Mouse (Mus musculus): ENCODE measurements around the gene Rnf19b. TPM values are rescaled to one million over a fixed set of nuclear protein-coding genes. Genes with fewer than 3 reads are reported as not detected.

Gene Rnf19b
- polyA plus RNA-seq (2015; fragmentation: Nextera tagmentation; extraction: Ambion mirVana), result 4.9 and 6.4 TPM in 2 replicates

DNA sequence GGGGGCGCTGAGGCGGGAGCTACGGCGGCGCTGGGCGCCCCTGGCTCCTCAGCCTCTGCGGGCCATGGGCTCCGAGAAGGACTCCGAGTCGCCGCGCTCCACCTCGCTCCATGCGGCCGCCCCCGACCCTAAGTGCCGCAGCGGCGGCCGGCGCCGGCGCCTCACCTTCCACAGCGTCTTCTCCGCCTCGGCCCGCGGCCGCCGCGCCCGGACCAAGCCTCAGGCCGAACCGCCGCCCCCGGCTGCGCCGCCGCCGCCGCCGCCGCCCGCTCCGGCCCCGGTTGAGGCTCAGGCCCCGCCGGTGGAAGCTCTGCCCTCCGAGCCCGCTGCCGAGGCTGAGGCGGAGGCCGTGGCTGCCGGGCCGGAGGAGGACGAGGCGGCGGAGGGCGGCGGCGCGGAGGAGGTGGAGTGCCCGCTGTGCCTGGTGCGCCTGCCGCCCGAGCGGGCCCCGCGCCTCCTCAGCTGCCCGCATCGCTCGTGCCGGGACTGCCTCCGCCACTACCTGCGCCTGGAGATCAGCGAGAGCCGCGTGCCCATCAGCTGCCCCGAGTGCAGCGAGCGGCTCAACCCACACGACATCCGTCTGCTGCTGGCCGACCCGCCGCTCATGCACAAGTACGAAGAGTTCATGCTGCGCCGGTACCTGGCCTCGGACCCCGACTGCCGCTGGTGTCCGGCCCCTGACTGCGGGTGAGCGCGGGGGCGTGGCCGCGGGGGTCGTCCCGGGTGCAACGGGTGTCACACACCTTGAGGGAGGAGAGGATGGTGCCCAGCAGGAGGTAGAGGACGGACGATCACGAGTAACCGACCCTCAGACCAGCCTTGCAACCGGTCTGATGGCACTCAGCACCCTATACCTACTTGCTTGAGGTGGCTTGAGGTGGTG lies at the start of gene Rnf19b:
Rnf19b (plus strand) TSS at position 65 of the 886 bp plus-strand sequence.
- no peaks in the 10 kb centered on the region for H3K36me3 ChIP-seq (ENCODE audit: control insufficient read depth, insufficient read depth)
- no peaks in the 10 kb centered on the region for H3K27me3 ChIP-seq (ENCODE audit: control insufficient read depth, insufficient read depth, low read length)
- peak; percentile 52 for ATAC-seq (replicated peaks; ENCODE audit: extremely low read depth, insufficient read depth, low FRiP score)
- H3K9me3 ChIP-seq (replicated peaks; ENCODE audit: control insufficient read depth, low read length), result no peaks in the 10 kb centered on the region
- peak within 1 kb of the TSS; percentile 87 for H3K27ac ChIP-seq (ENCODE audit: low read length)
- peaks cover 17% of the 10 kb centered on the region for H3K4me1 ChIP-seq (ENCODE audit: control insufficient read depth, insufficient read depth, low read length)
- under 1% methylated on average over 84 of the region's 107 CpGs for WGBS
- H3K9ac ChIP-seq (ENCODE audit: low read length), result peak within 1 kb of the TSS; percentile 95
- H3K4me3 ChIP-seq (ENCODE audit: low read length), result peak within 1 kb of the TSS; percentile 78
- H3K4me2 ChIP-seq (ENCODE audit: low read depth, low read length), result peak within 1 kb of the TSS; percentile 97

DNA sequence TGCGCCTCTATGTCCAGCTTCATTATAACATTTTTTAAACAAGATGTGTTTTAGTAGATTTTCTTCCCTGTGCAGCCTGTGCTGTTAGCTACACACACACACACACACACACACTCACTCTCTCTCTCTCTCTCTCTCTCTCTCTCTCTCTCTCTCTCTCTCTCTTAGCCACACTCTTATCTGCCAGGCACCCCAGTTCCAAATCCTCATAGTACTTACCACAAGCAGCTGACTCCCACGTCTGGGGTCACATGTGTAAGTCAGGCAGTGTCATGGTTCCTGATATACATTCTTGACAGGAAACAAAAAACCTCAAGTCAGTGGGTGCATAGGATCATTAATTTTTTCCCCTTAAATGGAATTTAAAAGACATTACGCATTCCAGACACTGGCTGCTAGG lies 49.4 kb upstream of the Rnf19b start:
- Histone ChIP-seq H3K27me3 (ENCODE audit: control insufficient read depth, insufficient read depth, low read length) (no peaks in the 10 kb centered on the region), H3K4me1 (ENCODE audit: control insufficient read depth, insufficient read depth, low read length) (peaks cover 30% of the 10 kb centered on the region), H3K27ac (ENCODE audit: low read length) (no peak overlapping the region), H3K4me2 (ENCODE audit: low read depth, low read length) (no peak overlapping the region), H3K4me3 (ENCODE audit: low read length) (no peak overlapping the region), H3K36me3 (ENCODE audit: control insufficient read depth, insufficient read depth) (peaks cover 48% of the 10 kb centered on the region), H3K9me3 (replicated peaks; ENCODE audit: control insufficient read depth, low read length) (no peaks in the 10 kb centered on the region), H3K9ac (ENCODE audit: low read length) (no peak overlapping the region)
- WGBS, result 72% methylated on average over 3 of the region's 3 CpGs
- ATAC-seq (replicated peaks; ENCODE audit: extremely low read depth, insufficient read depth, low FRiP score), result no peak

DNA sequence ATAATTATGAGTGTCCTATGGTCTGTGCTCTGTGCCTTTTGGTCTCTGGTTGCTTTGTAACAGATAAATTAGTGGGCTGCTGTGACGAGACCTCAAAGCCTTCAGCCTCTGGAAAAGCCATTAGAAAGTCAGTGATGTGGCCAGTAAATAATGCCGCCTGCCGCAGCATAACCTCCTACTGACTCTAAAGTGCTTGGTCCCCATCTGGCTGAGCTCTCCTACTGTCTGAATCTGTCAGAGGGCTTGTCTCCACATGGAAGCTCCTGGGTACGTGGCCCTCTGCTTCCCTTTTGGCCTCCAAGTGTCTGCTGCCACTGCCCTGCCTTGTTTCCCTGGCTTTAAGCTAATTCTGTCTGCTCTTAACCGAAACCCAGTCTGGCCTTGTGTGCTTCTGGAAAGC lies 48.5 kb upstream of the Rnf19b start:
- H3K27me3 ChIP-seq (ENCODE audit: control insufficient read depth, insufficient read depth, low read length), result no peaks in the 10 kb centered on the region
- ATAC-seq (replicated peaks; ENCODE audit: extremely low read depth, insufficient read depth, low FRiP score), result no peak
- no peaks in the 10 kb centered on the region for H3K9me3 ChIP-seq (replicated peaks; ENCODE audit: control insufficient read depth, low read length)
- no peak overlapping the region for H3K4me2 ChIP-seq (ENCODE audit: low read depth, low read length)
- WGBS, result 65% methylated on average over 5 of the region's 5 CpGs
- H3K4me3 ChIP-seq (ENCODE audit: low read length), result no peak overlapping the region
- peak overlapping the region; percentile 7; the same call in 1 of the 2 replicates for H3K27ac ChIP-seq (ENCODE audit: low read length)
- H3K4me1 ChIP-seq (ENCODE audit: control insufficient read depth, insufficient read depth, low read length), result peaks cover 30% of the 10 kb centered on the region
- H3K9ac ChIP-seq (ENCODE audit: low read length), result no peak overlapping the region
- peaks cover 43% of the 10 kb centered on the region for H3K36me3 ChIP-seq (ENCODE audit: control insufficient read depth, insufficient read depth)

- no peaks in the 10 kb centered on the region for H3K9me3 ChIP-seq (replicated peaks; ENCODE audit: control insufficient read depth, low read length)
- peak overlapping the region; percentile 69 for H3K27ac ChIP-seq (ENCODE audit: low read length)
- peaks cover 31% of the 10 kb centered on the region for H3K36me3 ChIP-seq (ENCODE audit: control insufficient read depth, insufficient read depth)
- peaks cover 37% of the 10 kb centered on the region for H3K4me1 ChIP-seq (ENCODE audit: control insufficient read depth, insufficient read depth, low read length)
- ATAC-seq (replicated peaks; ENCODE audit: extremely low read depth, insufficient read depth, low FRiP score), result no peak
- no peaks in the 10 kb centered on the region for H3K27me3 ChIP-seq (ENCODE audit: control insufficient read depth, insufficient read depth, low read length)
- WGBS, result 32% methylated on average over 15 of the region's 15 CpGs
- peak overlapping the region; percentile 2; the same call in 1 of the 2 replicates for H3K9ac ChIP-seq (ENCODE audit: low read length)
- no peak overlapping the region for H3K4me3 ChIP-seq (ENCODE audit: low read length)
- H3K4me2 ChIP-seq (ENCODE audit: low read depth, low read length), result no peak overlapping the region
Measured at GRCm38 (mm10) chr4:129011604-129012121, 46.4 kb upstream of the Rnf19b start.

- Histone ChIP-seq H3K4me3 (ENCODE audit: low read length) (no peak overlapping the region), H3K27ac (ENCODE audit: low read length) (no peak overlapping the region), H3K36me3 (ENCODE audit: control insufficient read depth, insufficient read depth) (peaks cover 22% of the 10 kb centered on the region), H3K4me2 (ENCODE audit: low read depth, low read length) (no peak overlapping the region), H3K4me1 (ENCODE audit: control insufficient read depth, insufficient read depth, low read length) (peaks cover 40% of the 10 kb centered on the region), H3K9ac (ENCODE audit: low read length) (no peak overlapping the region), H3K27me3 (ENCODE audit: control insufficient read depth, insufficient read depth, low read length) (no peaks in the 10 kb centered on the region), H3K9me3 (replicated peaks; ENCODE audit: control insufficient read depth, low read length) (no peaks in the 10 kb centered on the region)
- WGBS, result 47% methylated on average over 10 of the region's 10 CpGs
- ATAC-seq (replicated peaks; ENCODE audit: extremely low read depth, insufficient read depth, low FRiP score), result no peak
Measured at GRCm38 (mm10) chr4:129013151-129013864, 44.8 kb upstream of the Rnf19b start.

DNA sequence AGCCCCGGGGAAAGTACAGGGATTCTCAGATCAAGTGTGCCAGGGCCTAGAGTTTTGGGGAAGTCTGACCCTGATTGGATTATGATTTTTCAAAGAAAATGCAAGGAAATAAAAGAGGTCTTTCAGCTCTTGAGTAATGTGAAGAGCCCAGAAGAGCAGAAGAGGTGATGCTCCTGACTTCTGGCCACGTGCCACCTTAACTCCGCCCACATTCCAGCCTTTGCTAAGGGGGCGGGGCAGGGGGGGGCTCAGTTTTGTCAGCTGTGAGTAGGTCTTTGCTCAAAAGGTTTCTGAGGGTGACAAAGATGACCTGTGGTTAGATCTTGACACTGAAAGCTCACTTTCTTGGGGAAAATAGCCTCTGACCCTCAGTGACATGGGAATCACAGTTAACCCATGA lies 41.7 kb upstream of the Rnf19b start:
- Histone ChIP-seq H3K27ac (ENCODE audit: low read length) (no peak overlapping the region), H3K4me2 (ENCODE audit: low read depth, low read length) (no peak overlapping the region)
- ATAC-seq (replicated peaks; ENCODE audit: extremely low read depth, insufficient read depth, low FRiP score), result no peak

GRCm38 (mm10) chr4:129017150-129017549 lies 40.9 kb upstream of the Rnf19b start:
- no peaks in the 10 kb centered on the region for H3K9me3 ChIP-seq (replicated peaks; ENCODE audit: control insufficient read depth, low read length)
- no peak for ATAC-seq (replicated peaks; ENCODE audit: extremely low read depth, insufficient read depth, low FRiP score)
- H3K27me3 ChIP-seq (ENCODE audit: control insufficient read depth, insufficient read depth, low read length), result no peaks in the 10 kb centered on the region
- no peak overlapping the region for H3K27ac ChIP-seq (ENCODE audit: low read length)
- no peaks in the 10 kb centered on the region for H3K36me3 ChIP-seq (ENCODE audit: control insufficient read depth, insufficient read depth)
- H3K4me2 ChIP-seq (ENCODE audit: low read depth, low read length), result no peak overlapping the region
- no peak overlapping the region for H3K4me3 ChIP-seq (ENCODE audit: low read length)
- H3K9ac ChIP-seq (ENCODE audit: low read length), result no peak overlapping the region
- H3K4me1 ChIP-seq (ENCODE audit: control insufficient read depth, insufficient read depth, low read length), result peaks cover 45% of the 10 kb centered on the region
- WGBS, result 63% methylated on average over 10 of the region's 10 CpGs

More for the DNA sequence above, 41.7 kb upstream of the Rnf19b start:
- Histone ChIP-seq H3K36me3 (ENCODE audit: control insufficient read depth, insufficient read depth) (no peaks in the 10 kb centered on the region), H3K4me3 (ENCODE audit: low read length) (no peak overlapping the region), H3K9me3 (replicated peaks; ENCODE audit: control insufficient read depth, low read length) (no peaks in the 10 kb centered on the region), H3K4me1 (ENCODE audit: control insufficient read depth, insufficient read depth, low read length) (peaks cover 48% of the 10 kb centered on the region), H3K9ac (ENCODE audit: low read length) (no peak overlapping the region), H3K27me3 (ENCODE audit: control insufficient read depth, insufficient read depth, low read length) (no peaks in the 10 kb centered on the region)
- WGBS, result 16% methylated on average over 4 of the region's 4 CpGs

DNA sequence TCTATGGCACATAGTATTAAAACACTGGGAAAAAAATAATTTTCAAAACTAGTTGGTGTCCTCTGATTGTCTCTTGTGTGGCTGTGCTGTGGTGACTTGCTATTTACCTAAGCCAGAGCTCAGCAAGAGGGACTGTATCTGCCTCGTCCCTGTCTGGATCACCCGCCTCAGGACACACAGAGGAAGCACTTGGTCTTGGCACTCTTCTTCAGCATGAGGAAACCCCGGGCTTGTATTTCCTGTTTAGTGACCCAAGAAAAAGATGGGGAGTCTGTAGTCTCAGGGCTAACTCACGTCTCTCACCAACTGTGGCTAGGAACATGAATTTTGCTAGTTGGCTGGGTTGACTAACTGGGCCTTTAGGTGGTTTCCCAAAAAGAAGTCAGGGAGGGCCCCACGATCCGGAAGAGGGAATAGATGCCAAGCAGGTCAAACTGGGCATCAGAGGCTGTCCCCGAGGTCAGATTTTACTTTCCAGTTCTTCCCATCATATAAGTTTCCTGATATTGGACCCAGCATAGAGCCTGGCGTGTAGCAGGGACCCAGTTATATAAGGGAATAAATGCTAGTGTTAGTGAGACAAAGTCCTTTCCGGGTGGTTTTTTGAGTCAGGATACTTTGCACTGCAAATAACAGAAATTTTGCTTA lies 39.2 kb upstream of the Rnf19b start:
- WGBS, result 83% methylated on average over 9 of the region's 9 CpGs
- no peak overlapping the region for H3K4me2 ChIP-seq (ENCODE audit: low read depth, low read length)

More for the DNA sequence above, 39.2 kb upstream of the Rnf19b start:
- ATAC-seq (replicated peaks; ENCODE audit: extremely low read depth, insufficient read depth, low FRiP score), result no peak
- Histone ChIP-seq H3K4me3 (ENCODE audit: low read length) (no peak overlapping the region), H3K9me3 (replicated peaks; ENCODE audit: control insufficient read depth, low read length) (no peaks in the 10 kb centered on the region), H3K36me3 (ENCODE audit: control insufficient read depth, insufficient read depth) (no peaks in the 10 kb centered on the region), H3K4me1 (ENCODE audit: control insufficient read depth, insufficient read depth, low read length) (peaks cover 35% of the 10 kb centered on the region), H3K9ac (ENCODE audit: low read length) (no peak overlapping the region), H3K27me3 (ENCODE audit: control insufficient read depth, insufficient read depth, low read length) (no peaks in the 10 kb centered on the region), H3K27ac (ENCODE audit: low read length) (no peak overlapping the region)

Measured in heart, embryonic 16.5 days (tissue).